Mouse (Mus musculus) spleen, adult 2 months (tissue): Measurements from ENCODE around the gene Mrps31.

ENCODE experiments used
- CTCF ChIP-seq: fragments of 200-500 bp; IDR thresholded peaks from 2 replicates; pipeline ENCODE4 v1.5.1; 2011; ENCODE audit warnings: mild to moderate bottlenecking, inconsistent platforms; ENCODE audit not compliant: insufficient read depth, insufficient read length, insufficient replicate concordance; ENCODE audit errors: extremely low read depth
- POLR2A ChIP-seq: fragments of 200-500 bp; IDR thresholded peaks from 2 replicates; pipeline ENCODE4 v1.6.1; 2011; ENCODE audit warnings: low read depth, low read length, inconsistent platforms

GRCm38 (mm10) chr8:22400593-22400992 lies 10.6 kb upstream of the Mrps31 start:
- no peak for TF ChIP-seq POLR2A
- TF ChIP-seq CTCF = no peak
